Mouse (Mus musculus) bone marrow, adult 2 months (tissue): ENCODE data around the gene Pusl1. TPM values are rescaled to one million over a fixed set of nuclear protein-coding genes. Genes with fewer than 3 reads are reported as not detected.

Source experiments
- H3K27ac ChIP-seq: fragments of 200-500 bp; 2 replicates; pipeline ENCODE4 v1.5.1; 2012; ENCODE audit warnings: low read depth, mild to moderate bottlenecking, control low read depth, inconsistent platforms, low read length; ENCODE audit not compliant: control insufficient read depth, poor library complexity, insufficient read depth
- H3K4me1 ChIP-seq: fragments of 200-500 bp; 2 replicates; pipeline ENCODE4 v1.6.1; 2011; ENCODE audit warnings: low read length; ENCODE audit not compliant: control insufficient read depth, insufficient read depth
- H3K4me3 ChIP-seq: fragments of 200-500 bp; replicated peaks from 2 replicates; pipeline ENCODE3; 2011; ENCODE audit warnings: mild to moderate bottlenecking, low read depth, low read length, control low read depth; ENCODE audit not compliant: control insufficient read depth
- CTCF ChIP-seq: fragments of 200-500 bp; IDR thresholded peaks from 2 replicates; pipeline ENCODE4 v1.5.1; 2011; ENCODE audit warnings: low read length, control low read depth; ENCODE audit not compliant: control insufficient read depth, insufficient read depth
- POLR2A ChIP-seq: fragments of 200-500 bp; IDR thresholded peaks from 2 replicates; pipeline ENCODE4 v1.6.1; 2011; ENCODE audit warnings: low read depth, mild to moderate bottlenecking, control low read depth, low read length, borderline replicate concordance; ENCODE audit not compliant: control insufficient read depth
- WGBS: fragments of 180-500 bp; shearing (Covaris S2); methylation state at CpG from one replicate; pipeline ENCODE4 v1.1.7; 2018; 5-methylcytosine and 5-hydroxymethylcytosine counted together
- polyA plus RNA-seq: library from polyadenylated mRNA; stranded (reverse); fragments of >200 nt; gene quantifications from 2 replicates; pipeline ENCODE4 v1.2.4, GENCODE M21; 2011; ENCODE audit warnings: low replicate concordance; ENCODE audit not compliant: missing spikeins, insufficient read depth, insufficient read length

Gene Pusl1
- 5.2 and 18.4 TPM in 2 replicates for polyA plus RNA-seq

GRCm38 (mm10) chr4:155891551-155892001 lies at the start of gene Pusl1, which contains the start of gene Acap3:
Gene Pusl1, minus strand, starts transcription at chr4:155891781.
Gene Acap3, plus strand, starts transcription at chr4:155891822.
- WGBS = under 1% methylated on average over 52 of the region's 52 CpGs
- Histone ChIP-seq H3K4me1 (peaks cover 5% of the 10 kb centered on the region), H3K4me3 (peak within 1 kb of the TSS; percentile 99), H3K27ac (peak within 1 kb of the TSS; percentile 100)
- 0 out of 2 replicates have a peak, but pooled peaks have one; percentile 3 for TF ChIP-seq POLR2A
- 0 out of 2 replicates have a peak, but pooled peaks have one; percentile 2 for TF ChIP-seq CTCF

GRCm38 (mm10) chr4:155932031-155932430 lies 40.5 kb upstream of the Pusl1 start:
- 65% methylated on average over 1 of the region's 1 CpGs for WGBS
- no peaks in the 10 kb centered on the region for H3K4me1 ChIP-seq
- H3K4me3 ChIP-seq = no peak overlapping the region
- TF ChIP-seq CTCF (no peak), POLR2A (no peak)
- no peak overlapping the region for H3K27ac ChIP-seq

GRCm38 (mm10) chr4:155908751-155909150 lies 17.2 kb upstream of the Pusl1 start:
- Histone ChIP-seq H3K4me1 (no peaks in the 10 kb centered on the region), H3K4me3 (no peak overlapping the region), H3K27ac (no peak overlapping the region)
- WGBS = 83% methylated on average over 4 of the region's 4 CpGs
- no peak for TF ChIP-seq CTCF
- no peak for TF ChIP-seq POLR2A

- H3K4me1 ChIP-seq = no peaks in the 10 kb centered on the region
- TF ChIP-seq POLR2A (no peak), CTCF (no peak)
- 68% methylated on average over 7 of the region's 7 CpGs for WGBS
- no peak overlapping the region for H3K4me3 ChIP-seq
- no peak overlapping the region for H3K27ac ChIP-seq
These were observed 16.7 kb upstream of the Pusl1 start for GRCm38 (mm10) chr4:155908281-155908680.

- WGBS = 86% methylated on average over 11 of the region's 11 CpGs
- TF ChIP-seq POLR2A = no peak
- TF ChIP-seq CTCF = no peak
- Histone ChIP-seq H3K27ac (no peak overlapping the region), H3K4me3 (no peak overlapping the region), H3K4me1 (no peaks in the 10 kb centered on the region)
These were observed 15.4 kb upstream of the Pusl1 start for GRCm38 (mm10) chr4:155907003-155907402.

GRCm38 (mm10) chr4:155906125-155906524 lies 14.5 kb upstream of the Pusl1 start:
- H3K4me3 ChIP-seq = no peak overlapping the region
- WGBS = 89% methylated on average over 9 of the region's 9 CpGs
- H3K27ac ChIP-seq = no peak overlapping the region
- TF ChIP-seq CTCF (no peak), POLR2A (no peak)
- no peaks in the 10 kb centered on the region for H3K4me1 ChIP-seq

GRCm38 (mm10) chr4:155905634-155906033 lies 14.1 kb upstream of the Pusl1 start:
- Histone ChIP-seq H3K4me3 (no peak overlapping the region), H3K27ac (no peak overlapping the region), H3K4me1 (no peaks in the 10 kb centered on the region)
- WGBS = 93% methylated on average over 13 of the region's 13 CpGs
- TF ChIP-seq CTCF (no peak), POLR2A (no peak)

GRCm38 (mm10) chr4:155904318-155905102 lies 12.9 kb upstream of the Pusl1 start:
- 91% methylated on average over 13 of the region's 13 CpGs for WGBS

More at GRCm38 (mm10) chr4:155904318-155905102, 12.9 kb upstream of the Pusl1 start:
- Histone ChIP-seq H3K4me1 (no peaks in the 10 kb centered on the region), H3K27ac (no peak overlapping the region), H3K4me3 (no peak overlapping the region)
- TF ChIP-seq POLR2A (no peak), CTCF (peak; percentile 38)
